Mouse (Mus musculus): ENCODE measurements at regions not wholly inside any gene's neighbourhood (a gene's known extent, or its start where the extent isn't known, plus 50 kb on each side); places are given as distances from the start of the nearest gene placed in this dataset.

GRCm38 (mm10) chr3:116180341-116180885 is 50.9 kb upstream of the Vcam1 start:
- TF ChIP-seq TCF3 (IDR thresholded peaks at IDR 0.05; ENCODE audit: insufficient read length, low read depth) (no peak), POLR2A (IDR thresholded peaks at IDR 0.05; ENCODE audit: insufficient read length, low read depth) (no peak)
